21 mouse cellular contexts compared by ENCODE assay signal in genomic region chr9:110264991-110265390, GRCm38 (mm10). TPM values are rescaled to one million over a fixed set of nuclear protein-coding genes. Genes with fewer than 3 reads are reported as not detected.
"Had no signal": no experiment of that assay in that cellular context is flagged by ENCODE, and none has a peak within 500 bp of the region (broad histone marks: within the 10 kb centered on the region; RNA-seq: fewer than 3 reads in every experiment).

No protein-coding gene starts in this region.

- H3K27me3 ChIP-seq: limb, embryonic 12.5 days; liver, embryonic 12.5 days; liver, embryonic 15.5 days; lung, embryonic 15.5 days; midbrain, embryonic 12.5 days had no signal

- DNase-seq: kidney, adult 18-20 months; kidney, adult 9 months; kidney, postnatal 10 days; kidney, postnatal 36 days; layer of hippocampus, postnatal 36 days; liver; lung, adult 18-20 months; lung, postnatal 10 days; lung, postnatal 36 days; thymus, postnatal 36 days had no signal

- H3K4me1 ChIP-seq: limb, embryonic 12.5 days; liver, embryonic 12.5 days; liver, embryonic 15.5 days; lung, embryonic 15.5 days; megakaryocyte, embryonic 14.5 days; midbrain, embryonic 12.5 days had no signal

- H3K9ac ChIP-seq: limb, embryonic 12.5 days; liver, embryonic 12.5 days; liver, embryonic 15.5 days; lung, embryonic 15.5 days; midbrain, embryonic 12.5 days had no signal

- ATAC-seq: inflammation-experienced regulatory T-cells, adult 6 months; intestine, embryonic 16.5 days; liver, embryonic 12.5 days had no signal

- H3K36me3 ChIP-seq: limb, embryonic 12.5 days; liver, embryonic 12.5 days; liver, embryonic 15.5 days; lung, embryonic 15.5 days had no signal

- H3K27ac ChIP-seq: left cerebral cortex, adult 2 months; limb, embryonic 12.5 days; liver, embryonic 12.5 days; liver, embryonic 15.5 days; lung, embryonic 15.5 days; midbrain, embryonic 12.5 days had no signal

- H3K4me3 ChIP-seq: left cerebral cortex, adult 2 months; limb, embryonic 12.5 days; liver, embryonic 12.5 days; liver, embryonic 15.5 days; lung, embryonic 15.5 days; megakaryocyte, embryonic 14.5 days; midbrain, embryonic 12.5 days; myocyte had no signal

- H3K4me2 ChIP-seq: limb, embryonic 12.5 days; liver, embryonic 12.5 days; liver, embryonic 15.5 days; lung, embryonic 15.5 days; midbrain, embryonic 12.5 days had no signal

- H3K9me3 ChIP-seq: limb, embryonic 12.5 days; liver, embryonic 12.5 days; liver, embryonic 15.5 days; lung, embryonic 15.5 days; midbrain, embryonic 12.5 days had no signal

RNA-seq across cellular contexts. Expression of gene Cspg5, which starts 21.4 kb away (rescaled TPM):
- total RNA-seq: monocyte, adult 5-6 weeks had no signal
